ENCODE assay signal across 18 mouse cellular contexts in genomic region chr11:21402481-21403254, GRCm38 (mm10). TPM values are rescaled to one million over a fixed set of nuclear protein-coding genes. Genes with fewer than 3 reads are reported as not detected.
A peak's percentile ranks its signal among the peaks of the same experiment; 100 is the strongest.
DNase-seq lines count a peak whose midpoint lies in the region; ATAC-seq and TF ChIP-seq lines count a peak whose summit lies in the region.
"Had no signal": no experiment of that assay in that cellular context is flagged by ENCODE, and none has a peak within 500 bp of the region (broad histone marks: within the 10 kb centered on the region; RNA-seq: fewer than 3 reads in every experiment).

No protein-coding gene starts in this region.

- peaks cover 40% of the 10 kb centered on the region for H3K4me1 ChIP-seq in lung, embryonic 15.5 days
- H3K4me1 ChIP-seq in hindbrain, embryonic 14.5 days (replicated peaks; ENCODE audit: control insufficient read depth, insufficient read depth, low read length): no peaks in the 10 kb centered on the region
- no peaks in the 10 kb centered on the region for H3K4me1 ChIP-seq in forebrain, embryonic 11.5 days (replicated peaks; ENCODE audit: control insufficient read depth, insufficient read depth, low read length)
- H3K4me1 ChIP-seq: embryonic facial prominence, embryonic 12.5 days had no signal

- H3K4me3 ChIP-seq in gastrocnemius, adult 2 months: no peak overlapping the region
- H3K4me3 ChIP-seq in lung, embryonic 15.5 days: no peak overlapping the region
- H3K4me3 ChIP-seq in hindbrain, embryonic 14.5 days (replicated peaks; ENCODE audit: low read length): no peak overlapping the region
- no peak overlapping the region for H3K4me3 ChIP-seq in forebrain, embryonic 11.5 days (ENCODE audit: low read depth, low read length)
- H3K4me3 ChIP-seq: embryonic facial prominence, embryonic 12.5 days; limb, embryonic 12.5 days had no signal

- 32% methylated on average over 5 of the region's 5 CpGs for WGBS in lung, embryonic 15.5 days
- 72% methylated on average over 5 of the region's 5 CpGs for WGBS in hindbrain, embryonic 14.5 days
- WGBS in forebrain, embryonic 11.5 days: 76% methylated on average over 5 of the region's 5 CpGs

- no peaks in the 10 kb centered on the region for H3K36me3 ChIP-seq in lung, embryonic 15.5 days
- H3K36me3 ChIP-seq in hindbrain, embryonic 14.5 days (replicated peaks; ENCODE audit: control insufficient read depth, insufficient read depth): no peaks in the 10 kb centered on the region
- H3K36me3 ChIP-seq in forebrain, embryonic 11.5 days (ENCODE audit: control insufficient read depth, insufficient read depth, low read length): no peaks in the 10 kb centered on the region
- H3K36me3 ChIP-seq: embryonic facial prominence, embryonic 12.5 days; limb, embryonic 12.5 days had no signal

- H3K27ac ChIP-seq in gastrocnemius, adult 2 months: peak overlapping the region; percentile 46
- H3K27ac ChIP-seq in lung, embryonic 15.5 days: peak overlapping the region; percentile 29
- no peak overlapping the region for H3K27ac ChIP-seq in hindbrain, embryonic 14.5 days
- no peak overlapping the region for H3K27ac ChIP-seq in forebrain, embryonic 11.5 days (ENCODE audit: low read depth, low read length)
- H3K27ac ChIP-seq: embryonic facial prominence, embryonic 12.5 days; limb, embryonic 12.5 days had no signal

- intact Hi-C loops in gastrocnemius, adult 2 months (cut with DNase I): no loop called here

- H3K9me3 ChIP-seq in lung, embryonic 15.5 days: no peaks in the 10 kb centered on the region
- H3K9me3 ChIP-seq in hindbrain, embryonic 14.5 days (ENCODE audit: control insufficient read depth, low read length): no peaks in the 10 kb centered on the region
- H3K9me3 ChIP-seq in forebrain, embryonic 11.5 days (ENCODE audit: control insufficient read depth, low read length): no peaks in the 10 kb centered on the region
- H3K9me3 ChIP-seq: embryonic facial prominence, embryonic 12.5 days; limb, embryonic 12.5 days had no signal

- DNase-seq in gastrocnemius, adult 2 months: no peak
- no peak for DNase-seq in gastrocnemius, adult 8-10 months (ENCODE audit: low spot score in 2 of 2)
- no peak for DNase-seq in lung, postnatal 4 days
- DNase-seq in lung, postnatal 14 days: peak; percentile 23
- no peak for DNase-seq in hindbrain, embryonic 14.5 days (ENCODE audit: low spot score)
- DNase-seq in forebrain, embryonic 11.5 days (ENCODE audit: low spot score): no peak
- DNase-seq in spleen, postnatal 36 days (ENCODE audit: low spot score in 2 of 2): no peak
- DNase-seq: cerebellum, adult 18-20 months; gastrocnemius, postnatal 36 days; heart, postnatal 4 days; kidney, adult 11 months; midbrain, embryonic 14.5 days; thymus, postnatal 4 days had no signal

- no peaks in the 10 kb centered on the region for H3K27me3 ChIP-seq in lung, embryonic 15.5 days
- no peaks in the 10 kb centered on the region for H3K27me3 ChIP-seq in hindbrain, embryonic 14.5 days (ENCODE audit: control insufficient read depth, insufficient read depth, low read length)
- no peaks in the 10 kb centered on the region for H3K27me3 ChIP-seq in forebrain, embryonic 11.5 days (ENCODE audit: control insufficient read depth, insufficient read depth, low read length)
- H3K27me3 ChIP-seq: embryonic facial prominence, embryonic 12.5 days; limb, embryonic 12.5 days had no signal

- TF ChIP-seq CTCF in gastrocnemius, adult 2 months (IDR thresholded peaks at IDR 0.05): no peak

- no peak overlapping the region for H3K4me2 ChIP-seq in lung, embryonic 15.5 days
- no peak overlapping the region for H3K4me2 ChIP-seq in hindbrain, embryonic 14.5 days (replicated peaks)
- no peak overlapping the region for H3K4me2 ChIP-seq in forebrain, embryonic 11.5 days (ENCODE audit: low read depth, low read length, severe bottlenecking)
- H3K4me2 ChIP-seq: embryonic facial prominence, embryonic 12.5 days; limb, embryonic 12.5 days had no signal

- no peak for ATAC-seq in lung, embryonic 15.5 days (ENCODE audit: borderline replicate concordance, extremely low read depth, low FRiP score, low TSS enrichment)
- ATAC-seq in hindbrain, embryonic 14.5 days (ENCODE audit: low FRiP score): no peak
- ATAC-seq in forebrain, embryonic 11.5 days (replicated peaks; ENCODE audit: low FRiP score): no peak
- ATAC-seq: forebrain, embryonic 16.5 days; Patski had no signal

- H3K9ac ChIP-seq in lung, embryonic 15.5 days: no peak overlapping the region
- H3K9ac ChIP-seq in hindbrain, embryonic 14.5 days: no peak overlapping the region
- no peak overlapping the region for H3K9ac ChIP-seq in forebrain, embryonic 11.5 days (ENCODE audit: low read length)
- H3K9ac ChIP-seq: embryonic facial prominence, embryonic 12.5 days; limb, embryonic 12.5 days had no signal

RNA-seq across cellular contexts. Expression of gene Ugp2, which starts 31.7 kb away (rescaled TPM):
- total RNA-seq in gastrocnemius, adult 2 months (2021): 100 to 1,000 TPM; 474 to 554 TPM
- 100 to 1,000 TPM; 464 to 563 (median 508) TPM for total RNA-seq in gastrocnemius, adult 8-10 months (2022)
- 89.5 and 95.1 TPM in 2 replicates for polyA plus RNA-seq in lung, embryonic 15.5 days (2015; fragmentation: Nextera tagmentation; extraction: Ambion mirVana)
- 67.8 and 80.7 TPM in 2 replicates for polyA plus RNA-seq in hindbrain, embryonic 14.5 days (2014; fragmentation: Nextera tagmentation; extraction: Ambion mirVana)
- 51.8 and 59.9 TPM in 2 replicates for polyA plus RNA-seq in forebrain, embryonic 11.5 days (2014; fragmentation: Nextera tagmentation; extraction: Ambion mirVana)

Comparison
In these comparisons a context has a peak if more than half of its experiments do, and no peak if none do; other contexts are left out.
1. H3K27ac ChIP-seq: peak in gastrocnemius, adult 2 months (single experiment) and lung, embryonic 15.5 days (single experiment); none in hindbrain, embryonic 14.5 days (single experiment) and forebrain, embryonic 11.5 days (single experiment).